Mouse (Mus musculus): ENCODE measurements around the gene Wdr11. TPM values are rescaled to one million over a fixed set of nuclear protein-coding genes. Genes with fewer than 3 reads are reported as not detected.

Wdr11 gene
- total and polyA plus RNA-seq, 2 experiments from 2014 or later, result 28.1 to 40.1 TPM

DNA sequence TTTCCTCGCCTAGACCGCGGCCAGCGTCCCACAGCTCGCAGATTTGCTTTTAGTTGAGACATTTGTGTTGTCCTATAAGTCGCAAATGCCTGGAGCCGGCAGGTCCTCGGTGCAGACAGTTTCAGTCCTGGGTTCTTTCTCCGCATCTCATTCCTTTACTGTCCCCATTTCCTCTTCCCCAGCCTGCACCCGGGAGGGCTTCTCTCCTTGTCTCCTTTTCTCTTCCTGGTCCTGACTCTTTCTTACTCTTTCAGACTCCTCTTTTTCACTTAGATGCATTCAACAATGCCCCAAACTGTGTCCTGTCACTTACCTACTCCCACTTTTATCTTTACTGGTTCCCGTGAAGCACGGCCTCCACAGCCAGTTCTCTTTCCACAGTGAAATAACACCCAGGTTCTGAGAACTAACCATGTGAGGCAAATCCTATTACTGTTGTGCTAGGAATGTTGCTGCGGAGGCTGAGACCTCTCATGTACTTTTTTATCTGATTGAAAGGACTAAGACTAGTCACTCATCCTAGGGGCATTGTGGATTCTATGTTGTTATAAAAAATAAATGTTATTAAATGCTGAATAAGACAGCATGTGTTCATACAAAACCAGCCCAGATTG, 576 bp downstream of the Wdr11 start:
- ATAC-seq (ENCODE audit: low FRiP score), result no peak
- Histone ChIP-seq H3K9ac (replicated peaks; ENCODE audit: low read length, poor library complexity, severe bottlenecking) (peak overlapping the region; percentile 77), H3K9me3 (ENCODE audit: low read length) (no peaks in the 10 kb centered on the region), H3K4me2 (ENCODE audit: low read depth, low read length, poor library complexity, severe bottlenecking) (peak overlapping the region; percentile 62), H3K27ac (ENCODE audit: low read depth, low read length) (peak overlapping the region; percentile 88), H3K36me3 (ENCODE audit: insufficient read depth, low read length) (no peaks in the 10 kb centered on the region), H3K27me3 (ENCODE audit: insufficient read depth, low read length) (no peaks in the 10 kb centered on the region), H3K4me3 (ENCODE audit: low read depth, low read length) (peak overlapping the region; percentile 68), H3K4me1 (ENCODE audit: insufficient read depth, low read length) (0 out of 2 replicates have a peak, but pooled peaks cover 2% of the 10 kb centered on the region)
- DNase-seq (ENCODE audit: low spot score), result no peak
- under 1% methylated on average over 13 of the region's 13 CpGs for WGBS
- no peak for TF ChIP-seq CTCF (IDR thresholded peaks at IDR 0.05)

DNA sequence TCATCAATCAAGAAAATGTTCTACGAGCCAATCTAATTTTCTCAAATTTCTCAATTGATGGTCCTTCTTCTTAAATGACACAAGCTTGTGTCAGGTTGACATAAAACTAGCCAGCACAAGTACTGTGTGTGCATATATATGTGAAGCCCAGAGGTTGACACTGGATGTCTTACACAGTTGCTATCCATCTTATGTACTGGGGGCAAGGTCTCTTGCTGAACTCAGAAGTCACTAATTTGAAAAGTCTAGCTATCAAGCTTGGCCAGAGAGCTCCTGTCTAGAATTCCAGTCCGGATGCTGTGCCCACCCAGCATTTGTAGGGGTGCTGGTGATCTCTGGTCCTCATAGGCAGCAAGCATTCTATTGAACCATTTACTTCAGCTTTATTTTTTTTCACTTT, 5.5 kb downstream of the Wdr11 start:
- H3K27me3 ChIP-seq (ENCODE audit: insufficient read depth, low read length), result no peaks in the 10 kb centered on the region
- H3K9ac ChIP-seq (replicated peaks; ENCODE audit: low read length, poor library complexity, severe bottlenecking), result no peak overlapping the region
- H3K27ac ChIP-seq (ENCODE audit: low read depth, low read length), result no peak overlapping the region
- peaks cover 16% of the 10 kb centered on the region; the same call in 1 of the 2 replicates for H3K36me3 ChIP-seq (ENCODE audit: insufficient read depth, low read length)
- H3K4me1 ChIP-seq (ENCODE audit: insufficient read depth, low read length), result 0 out of 2 replicates have a peak, but pooled peaks cover 2% of the 10 kb centered on the region
- DNase-seq (ENCODE audit: low spot score), result no peak
- no peak for TF ChIP-seq CTCF (IDR thresholded peaks at IDR 0.05)
- H3K4me3 ChIP-seq (ENCODE audit: low read depth, low read length), result no peak overlapping the region
- ATAC-seq (ENCODE audit: low FRiP score), result no peak
- H3K4me2 ChIP-seq (ENCODE audit: low read depth, low read length, poor library complexity, severe bottlenecking), result no peak overlapping the region
- 99% methylated on average over 2 of the region's 2 CpGs for WGBS
- H3K9me3 ChIP-seq (ENCODE audit: low read length), result no peaks in the 10 kb centered on the region

DNA sequence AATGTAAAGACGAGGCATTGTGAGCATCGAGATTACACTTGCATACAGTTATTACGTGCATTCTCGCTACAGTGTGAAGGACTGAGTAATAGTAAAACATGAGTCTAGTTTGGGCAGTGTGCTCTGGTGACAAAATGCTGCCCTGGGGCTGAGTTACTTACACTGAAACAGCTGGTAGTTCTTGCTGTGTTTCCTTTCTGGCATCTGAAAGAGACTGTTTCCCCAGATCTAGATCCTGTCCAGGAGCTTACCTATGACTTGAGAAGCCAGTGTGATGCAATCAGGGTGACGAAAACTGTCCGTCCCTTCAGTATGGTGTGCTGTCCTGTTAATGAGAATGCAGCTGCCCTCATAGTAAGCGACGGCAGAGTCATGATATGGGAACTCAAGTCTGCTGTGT, 14.6 kb downstream of the Wdr11 start:
- Histone ChIP-seq H3K9me3 (ENCODE audit: low read length) (no peaks in the 10 kb centered on the region), H3K4me2 (ENCODE audit: low read depth, low read length, poor library complexity, severe bottlenecking) (no peak overlapping the region), H3K4me1 (ENCODE audit: insufficient read depth, low read length) (no peaks in the 10 kb centered on the region), H3K27me3 (ENCODE audit: insufficient read depth, low read length) (no peaks in the 10 kb centered on the region), H3K27ac (ENCODE audit: low read depth, low read length) (no peak overlapping the region), H3K9ac (replicated peaks; ENCODE audit: low read length, poor library complexity, severe bottlenecking) (no peak overlapping the region), H3K36me3 (ENCODE audit: insufficient read depth, low read length) (peaks cover 48% of the 10 kb centered on the region), H3K4me3 (ENCODE audit: low read depth, low read length) (no peak overlapping the region)
- WGBS, result 95% methylated on average over 8 of the region's 8 CpGs
- DNase-seq (ENCODE audit: low spot score), result no peak
- no peak for ATAC-seq (ENCODE audit: low FRiP score)
- TF ChIP-seq CTCF (IDR thresholded peaks at IDR 0.05), result no peak

- Histone ChIP-seq H3K27me3 (ENCODE audit: insufficient read depth, low read length) (no peaks in the 10 kb centered on the region), H3K9me3 (ENCODE audit: low read length) (no peaks in the 10 kb centered on the region), H3K9ac (replicated peaks; ENCODE audit: low read length, poor library complexity, severe bottlenecking) (no peak overlapping the region), H3K4me2 (ENCODE audit: low read depth, low read length, poor library complexity, severe bottlenecking) (no peak overlapping the region), H3K4me3 (ENCODE audit: low read depth, low read length) (no peak overlapping the region), H3K27ac (ENCODE audit: low read depth, low read length) (no peak overlapping the region), H3K4me1 (ENCODE audit: insufficient read depth, low read length) (no peaks in the 10 kb centered on the region), H3K36me3 (ENCODE audit: insufficient read depth, low read length) (peaks cover 52% of the 10 kb centered on the region)
- ATAC-seq (ENCODE audit: low FRiP score), result no peak
- no peak for DNase-seq (ENCODE audit: low spot score)
- WGBS, result 93% methylated on average over 5 of the region's 5 CpGs
- no peak for TF ChIP-seq CTCF (IDR thresholded peaks at IDR 0.05)
Observed at GRCm38 (mm10) chr7:129621141-129621540, 29.5 kb downstream of the Wdr11 start.

DNA sequence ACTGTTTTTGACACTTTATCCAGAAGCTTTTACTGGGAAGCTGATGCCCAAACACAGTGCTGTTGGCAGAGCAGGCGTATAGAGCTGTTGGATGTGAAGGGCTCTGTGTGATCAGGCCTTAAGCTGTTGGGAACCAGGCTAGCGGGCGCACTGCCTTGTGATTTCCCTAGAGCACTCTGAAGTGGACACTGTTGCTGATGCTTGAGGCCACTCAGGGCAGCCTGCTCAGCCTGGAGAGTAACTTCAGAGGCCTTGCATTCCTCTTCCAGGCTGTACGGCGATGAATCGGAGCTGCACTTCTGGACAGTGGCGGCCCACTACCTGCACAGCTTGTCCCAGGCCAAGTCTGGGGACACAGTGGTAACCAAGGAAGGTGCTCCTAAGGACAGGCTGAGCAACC, 38.7 kb downstream of the Wdr11 start:
- H3K4me2 ChIP-seq (ENCODE audit: low read depth, low read length, poor library complexity, severe bottlenecking), result no peak overlapping the region
- no peak for DNase-seq (ENCODE audit: low spot score)
- H3K9me3 ChIP-seq (ENCODE audit: low read length), result no peaks in the 10 kb centered on the region
- no peak for ATAC-seq (ENCODE audit: low FRiP score)
- no peak overlapping the region for H3K4me3 ChIP-seq (ENCODE audit: low read depth, low read length)
- WGBS, result 93% methylated on average over 7 of the region's 7 CpGs
- TF ChIP-seq CTCF (IDR thresholded peaks at IDR 0.05), result no peak
- peaks cover 75% of the 10 kb centered on the region for H3K36me3 ChIP-seq (ENCODE audit: insufficient read depth, low read length)
- no peaks in the 10 kb centered on the region for H3K4me1 ChIP-seq (ENCODE audit: insufficient read depth, low read length)
- H3K9ac ChIP-seq (replicated peaks; ENCODE audit: low read length, poor library complexity, severe bottlenecking), result no peak overlapping the region
- no peaks in the 10 kb centered on the region for H3K27me3 ChIP-seq (ENCODE audit: insufficient read depth, low read length)
- no peak overlapping the region for H3K27ac ChIP-seq (ENCODE audit: low read depth, low read length)

- ATAC-seq (ENCODE audit: low FRiP score) (no peak), DNase-seq (ENCODE audit: low spot score) (no peak)
- Histone ChIP-seq H3K9ac (replicated peaks; ENCODE audit: low read length, poor library complexity, severe bottlenecking) (no peak overlapping the region), H3K27ac (ENCODE audit: low read depth, low read length) (no peak overlapping the region), H3K9me3 (ENCODE audit: low read length) (no peaks in the 10 kb centered on the region), H3K4me2 (ENCODE audit: low read depth, low read length, poor library complexity, severe bottlenecking) (no peak overlapping the region), H3K36me3 (ENCODE audit: insufficient read depth, low read length) (peaks cover 66% of the 10 kb centered on the region), H3K4me3 (ENCODE audit: low read depth, low read length) (no peak overlapping the region), H3K27me3 (ENCODE audit: insufficient read depth, low read length) (no peaks in the 10 kb centered on the region), H3K4me1 (ENCODE audit: insufficient read depth, low read length) (no peaks in the 10 kb centered on the region)
- WGBS, result 95% methylated on average over 6 of the region's 6 CpGs
- TF ChIP-seq CTCF (IDR thresholded peaks at IDR 0.05), result no peak
Observed at GRCm38 (mm10) chr7:129631453-129631852, 39.8 kb downstream of the Wdr11 start.

All from midbrain, postnatal 0 days (tissue).